Comparison of ENCODE assay signal across 13 mouse cellular contexts in genomic region chr8:71369040-71369718, GRCm38 (mm10). TPM values are rescaled to one million over a fixed set of nuclear protein-coding genes. Genes with fewer than 3 reads are reported as not detected.
DNase-seq lines count a peak whose midpoint lies in the region; ATAC-seq and TF ChIP-seq lines count a peak whose summit lies in the region.
"Had no signal": no experiment of that assay in that cellular context is flagged by ENCODE, and none has a peak within 500 bp of the region (broad histone marks: within the 10 kb centered on the region; RNA-seq: fewer than 3 reads in every experiment).

No protein-coding gene starts in this region.

- no peak for ATAC-seq in forebrain, embryonic 16.5 days
- no peak for ATAC-seq in hindbrain, embryonic 11.5 days (ENCODE audit: low FRiP score)
- no peak for ATAC-seq in hindbrain, embryonic 13.5 days (ENCODE audit: low FRiP score)
- ATAC-seq: forebrain, embryonic 13.5 days had no signal

- peaks cover 33% of the 10 kb centered on the region for H3K4me1 ChIP-seq in forebrain, embryonic 10.5 days
- peaks cover 18% of the 10 kb centered on the region for H3K4me1 ChIP-seq in forebrain, embryonic 16.5 days (replicated peaks; ENCODE audit: control insufficient read depth, insufficient read depth, low read length)
- H3K4me1 ChIP-seq in hindbrain, embryonic 11.5 days (replicated peaks; ENCODE audit: control insufficient read depth, insufficient read depth, low read length) = peaks cover 4% of the 10 kb centered on the region
- H3K4me1 ChIP-seq in hindbrain, embryonic 13.5 days (replicated peaks) = peaks cover 34% of the 10 kb centered on the region
- H3K4me1 ChIP-seq in E14TG2a.4 (replicated peaks; ENCODE audit: low read depth, low read length) = peaks cover 54% of the 10 kb centered on the region
- H3K4me1 ChIP-seq in embryonic fibroblast, embryonic 13.5 days (ENCODE audit: control insufficient read depth, insufficient read depth, low read length) = peaks cover 8% of the 10 kb centered on the region

- no peak overlapping the region for H3K9ac ChIP-seq in forebrain, embryonic 16.5 days (replicated peaks; ENCODE audit: low read depth, low read length)
- H3K9ac ChIP-seq in hindbrain, embryonic 11.5 days (ENCODE audit: low read depth, low read length) = no peak overlapping the region
- H3K9ac ChIP-seq in hindbrain, embryonic 13.5 days = no peak overlapping the region
- H3K9ac ChIP-seq: embryonic facial prominence, embryonic 12.5 days; forebrain, embryonic 13.5 days; lung, embryonic 14.5 days had no signal

- 90% methylated on average over 10 of the region's 10 CpGs for WGBS in forebrain, embryonic 10.5 days
- 93% methylated on average over 10 of the region's 10 CpGs for WGBS in forebrain, embryonic 16.5 days
- WGBS in hindbrain, embryonic 11.5 days = 92% methylated on average over 10 of the region's 10 CpGs
- 93% methylated on average over 10 of the region's 10 CpGs for WGBS in hindbrain, embryonic 13.5 days

- no peaks in the 10 kb centered on the region for H3K27me3 ChIP-seq in forebrain, embryonic 10.5 days (ENCODE audit: poor library complexity, severe bottlenecking)
- no peaks in the 10 kb centered on the region for H3K27me3 ChIP-seq in forebrain, embryonic 16.5 days (replicated peaks; ENCODE audit: control insufficient read depth, insufficient read depth, low read length)
- no peaks in the 10 kb centered on the region for H3K27me3 ChIP-seq in hindbrain, embryonic 11.5 days (ENCODE audit: control insufficient read depth, insufficient read depth, low read length)
- H3K27me3 ChIP-seq in hindbrain, embryonic 13.5 days = no peaks in the 10 kb centered on the region
- no peaks in the 10 kb centered on the region for H3K27me3 ChIP-seq in E14TG2a.4 (ENCODE audit: insufficient read depth, low read length)
- H3K27me3 ChIP-seq: embryonic facial prominence, embryonic 12.5 days; forebrain, embryonic 13.5 days had no signal

- no peak for DNase-seq in forebrain, embryonic 10.5 days (ENCODE audit: extremely low spot score, low spot score)
- no peak for DNase-seq in hindbrain, embryonic 11.5 days (ENCODE audit: low spot score)
- DNase-seq in kidney, postnatal 4 days = no peak
- DNase-seq: heart, postnatal 10 days; kidney, postnatal 10 days; lung, embryonic 14.5 days; right cerebral cortex, postnatal 4 days had no signal

- TF ChIP-seq POLR2A in embryonic fibroblast, embryonic 13.5 days (IDR thresholded peaks at IDR 0.05; ENCODE audit: low read depth, low read length) = no peak

- no peak overlapping the region for H3K27ac ChIP-seq in forebrain, embryonic 10.5 days
- H3K27ac ChIP-seq in forebrain, embryonic 16.5 days (ENCODE audit: low read length) = no peak overlapping the region
- no peak overlapping the region for H3K27ac ChIP-seq in hindbrain, embryonic 11.5 days (ENCODE audit: low read depth, low read length)
- no peak overlapping the region for H3K27ac ChIP-seq in hindbrain, embryonic 13.5 days
- peak overlapping the region; percentile 57; the same call in 1 of the 2 replicates for H3K27ac ChIP-seq in embryonic fibroblast, embryonic 13.5 days (ENCODE audit: insufficient read depth, low read length)
- H3K27ac ChIP-seq: embryonic facial prominence, embryonic 12.5 days; forebrain, embryonic 13.5 days had no signal

- no peak overlapping the region for H3K4me2 ChIP-seq in forebrain, embryonic 16.5 days (ENCODE audit: low read length)
- H3K4me2 ChIP-seq in hindbrain, embryonic 11.5 days (replicated peaks; ENCODE audit: low read depth, low read length) = no peak overlapping the region
- H3K4me2 ChIP-seq in hindbrain, embryonic 13.5 days = no peak overlapping the region
- H3K4me2 ChIP-seq: embryonic facial prominence, embryonic 12.5 days; forebrain, embryonic 13.5 days; lung, embryonic 14.5 days had no signal

- no peak for TF ChIP-seq CTCF in E14TG2a.4 (conservative IDR thresholded peaks at IDR 0.05; ENCODE audit: low read length)
- TF ChIP-seq CTCF in embryonic fibroblast, embryonic 13.5 days (IDR thresholded peaks at IDR 0.05; ENCODE audit: borderline replicate concordance, insufficient read depth, low read length) = no peak

- H3K9me3 ChIP-seq in forebrain, embryonic 10.5 days = no peaks in the 10 kb centered on the region
- H3K9me3 ChIP-seq in forebrain, embryonic 16.5 days (ENCODE audit: control insufficient read depth, low read length) = no peaks in the 10 kb centered on the region
- H3K9me3 ChIP-seq in hindbrain, embryonic 11.5 days (ENCODE audit: control insufficient read depth, low read length) = no peaks in the 10 kb centered on the region
- H3K9me3 ChIP-seq in hindbrain, embryonic 13.5 days = no peaks in the 10 kb centered on the region
- H3K9me3 ChIP-seq in E14TG2a.4 (ENCODE audit: low read length) = no peaks in the 10 kb centered on the region
- H3K9me3 ChIP-seq: embryonic facial prominence, embryonic 12.5 days; forebrain, embryonic 13.5 days had no signal

- H3K4me3 ChIP-seq in forebrain, embryonic 10.5 days = peak overlapping the region; percentile 11; the same call in 1 of the 2 replicates
- H3K4me3 ChIP-seq in forebrain, embryonic 16.5 days (replicated peaks; ENCODE audit: low read length) = no peak overlapping the region
- H3K4me3 ChIP-seq in hindbrain, embryonic 11.5 days (ENCODE audit: low read depth, low read length) = peak overlapping the region; percentile 1; the same call in 1 of the 2 replicates
- H3K4me3 ChIP-seq in hindbrain, embryonic 13.5 days = no peak overlapping the region
- H3K4me3 ChIP-seq in E14TG2a.4 (replicated peaks; ENCODE audit: low read length) = peak overlapping the region; percentile 86
- no peak overlapping the region for H3K4me3 ChIP-seq in embryonic fibroblast, embryonic 13.5 days (ENCODE audit: insufficient read depth, low read length)
- H3K4me3 ChIP-seq: embryonic facial prominence, embryonic 12.5 days had no signal

- peaks cover 40% of the 10 kb centered on the region for H3K36me3 ChIP-seq in forebrain, embryonic 10.5 days (replicated peaks)
- no peaks in the 10 kb centered on the region for H3K36me3 ChIP-seq in forebrain, embryonic 16.5 days (ENCODE audit: control insufficient read depth, insufficient read depth)
- no peaks in the 10 kb centered on the region for H3K36me3 ChIP-seq in hindbrain, embryonic 11.5 days (ENCODE audit: control insufficient read depth, insufficient read depth, low read length)
- peaks cover 22% of the 10 kb centered on the region for H3K36me3 ChIP-seq in hindbrain, embryonic 13.5 days
- H3K36me3 ChIP-seq in E14TG2a.4 (ENCODE audit: insufficient read depth, low read length) = peaks cover 44% of the 10 kb centered on the region

RNA-seq across cellular contexts. Expression of gene Ocel1, which starts 1.9 kb away (rescaled TPM):
- polyA plus RNA-seq in forebrain, embryonic 10.5 days (2016; fragmentation: Nextera tagmentation; extraction: Ambion mirVana) = 3.5 and 4.0 TPM in 2 replicates
- 7.8 and 8.0 TPM in 2 replicates for polyA plus RNA-seq in forebrain, embryonic 16.5 days (2015; fragmentation: Nextera tagmentation; extraction: Ambion mirVana)
- 3.0 and 3.7 TPM in 2 replicates for polyA plus RNA-seq in hindbrain, embryonic 11.5 days (2014; fragmentation: Nextera tagmentation; extraction: Ambion mirVana)
- polyA plus RNA-seq in hindbrain, embryonic 13.5 days (2015; fragmentation: Nextera tagmentation; extraction: Ambion mirVana) = 4.6 and 6.2 TPM in 2 replicates
- polyA plus RNA-seq in embryonic fibroblast, embryonic 13.5 days (2011; ENCODE audit: insufficient read length, low read depth, missing spikeins) = 2.3 and 3.2 TPM in 2 replicates

RNA-seq across cellular contexts. Expression of gene Use1, which starts 2.5 kb away (rescaled TPM):
- 81.4 and 82.7 TPM in 2 replicates for polyA plus RNA-seq in forebrain, embryonic 10.5 days (2016; fragmentation: Nextera tagmentation; extraction: Ambion mirVana)
- 100 and 115 TPM in 2 replicates for polyA plus RNA-seq in forebrain, embryonic 16.5 days (2015; fragmentation: Nextera tagmentation; extraction: Ambion mirVana)
- 77.8 and 78.6 TPM in 2 replicates for polyA plus RNA-seq in hindbrain, embryonic 11.5 days (2014; fragmentation: Nextera tagmentation; extraction: Ambion mirVana)
- 109 and 112 TPM in 2 replicates for polyA plus RNA-seq in hindbrain, embryonic 13.5 days (2015; fragmentation: Nextera tagmentation; extraction: Ambion mirVana)
- 94.8 and 97.6 TPM in 2 replicates for polyA plus RNA-seq in embryonic fibroblast, embryonic 13.5 days (2011; ENCODE audit: insufficient read length, low read depth, missing spikeins)

RNA-seq across cellular contexts. Expression of gene Nr2f6, which starts 12.6 kb away (rescaled TPM):
- 47.8 and 49.0 TPM in 2 replicates for polyA plus RNA-seq in forebrain, embryonic 10.5 days (2016; fragmentation: Nextera tagmentation; extraction: Ambion mirVana)
- 11.8 and 13.2 TPM in 2 replicates for polyA plus RNA-seq in forebrain, embryonic 16.5 days (2015; fragmentation: Nextera tagmentation; extraction: Ambion mirVana)
- polyA plus RNA-seq in hindbrain, embryonic 11.5 days (2014; fragmentation: Nextera tagmentation; extraction: Ambion mirVana) = 69.5 and 78.3 TPM in 2 replicates
- polyA plus RNA-seq in hindbrain, embryonic 13.5 days (2015; fragmentation: Nextera tagmentation; extraction: Ambion mirVana) = 20.2 and 21.3 TPM in 2 replicates
- polyA plus RNA-seq in embryonic fibroblast, embryonic 13.5 days (2011; ENCODE audit: insufficient read length, low read depth, missing spikeins) = 40.8 and 48.9 TPM in 2 replicates

RNA-seq across cellular contexts. Expression of gene Ushbp1, which starts 26.4 kb away (rescaled TPM):
- polyA plus RNA-seq in forebrain, embryonic 10.5 days (2016; fragmentation: Nextera tagmentation; extraction: Ambion mirVana) = 5.8 and 5.9 TPM in 2 replicates
- 6.1 and 6.9 TPM in 2 replicates for polyA plus RNA-seq in forebrain, embryonic 16.5 days (2015; fragmentation: Nextera tagmentation; extraction: Ambion mirVana)
- polyA plus RNA-seq in hindbrain, embryonic 11.5 days (2014; fragmentation: Nextera tagmentation; extraction: Ambion mirVana) = 2.9 and 3.6 TPM in 2 replicates
- polyA plus RNA-seq in hindbrain, embryonic 13.5 days (2015; fragmentation: Nextera tagmentation; extraction: Ambion mirVana) = 6.2 and 7.1 TPM in 2 replicates
- not detected in 2 replicates for polyA plus RNA-seq in embryonic fibroblast, embryonic 13.5 days (2011; ENCODE audit: insufficient read length, low read depth, missing spikeins)

RNA-seq across cellular contexts. Expression of gene Babam1, which starts 27.5 kb away (rescaled TPM):
- polyA plus RNA-seq in forebrain, embryonic 10.5 days (2016; fragmentation: Nextera tagmentation; extraction: Ambion mirVana) = 106 and 108 TPM in 2 replicates
- polyA plus RNA-seq in forebrain, embryonic 16.5 days (2015; fragmentation: Nextera tagmentation; extraction: Ambion mirVana) = 103 and 105 TPM in 2 replicates
- polyA plus RNA-seq in hindbrain, embryonic 11.5 days (2014; fragmentation: Nextera tagmentation; extraction: Ambion mirVana) = 102 and 106 TPM in 2 replicates
- 83.3 and 90.9 TPM in 2 replicates for polyA plus RNA-seq in hindbrain, embryonic 13.5 days (2015; fragmentation: Nextera tagmentation; extraction: Ambion mirVana)
- 84.5 and 91.6 TPM in 2 replicates for polyA plus RNA-seq in embryonic fibroblast, embryonic 13.5 days (2011; ENCODE audit: insufficient read length, low read depth, missing spikeins)

Comparison
In these comparisons a context has a peak if more than half of its experiments do, and no peak if none do; other contexts are left out.
1. H3K4me3 ChIP-seq: peak in forebrain, embryonic 10.5 days (single experiment), hindbrain, embryonic 11.5 days (single experiment) and E14TG2a.4 (single experiment); none in forebrain, embryonic 16.5 days (single experiment), hindbrain, embryonic 13.5 days (single experiment) and embryonic fibroblast, embryonic 13.5 days (single experiment).